Mouse (Mus musculus) bone marrow, adult 2 months (tissue): Measurements from ENCODE around the gene Cyth1.

Experiments
- CTCF ChIP-seq: fragments of 200-500 bp; IDR thresholded peaks from 2 replicates; pipeline ENCODE4 v1.5.1; 2011; ENCODE audit warnings: low read length, control low read depth; ENCODE audit not compliant: control insufficient read depth, insufficient read depth
- POLR2A ChIP-seq: fragments of 200-500 bp; IDR thresholded peaks from 2 replicates; pipeline ENCODE4 v1.6.1; 2011; ENCODE audit warnings: low read depth, mild to moderate bottlenecking, control low read depth, low read length, borderline replicate concordance; ENCODE audit not compliant: control insufficient read depth

- TF ChIP-seq CTCF, result no peak
- no peak for TF ChIP-seq POLR2A
Measured at GRCm38 (mm10) chr11:118133133-118133751, 115.2 kb downstream of the Cyth1 start.
